Mouse (Mus musculus): ENCODE measurements around the gene Rab33a.

DNA sequence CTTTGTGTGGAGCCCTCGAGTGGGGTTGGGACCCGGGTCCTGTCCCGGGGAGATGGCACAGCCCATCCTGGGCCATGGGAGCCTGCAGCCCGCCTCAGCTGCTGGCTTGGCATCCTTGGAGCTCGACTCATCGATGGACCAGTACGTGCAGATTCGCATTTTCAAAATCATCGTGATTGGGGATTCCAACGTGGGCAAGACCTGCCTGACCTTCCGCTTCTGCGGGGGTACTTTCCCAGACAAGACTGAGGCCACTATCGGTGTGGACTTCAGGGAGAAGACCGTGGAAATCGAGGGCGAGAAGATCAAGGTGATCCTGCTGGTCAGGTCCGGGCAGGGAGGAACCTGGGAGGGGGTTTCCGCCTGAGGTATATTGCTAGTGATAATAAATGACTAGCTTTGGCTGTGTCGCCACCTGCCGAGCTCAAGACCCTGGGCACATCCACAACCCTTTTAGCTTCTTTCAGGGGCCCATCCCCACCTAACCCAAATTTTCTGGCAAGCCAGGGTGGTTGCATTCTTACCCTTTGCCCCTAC lies 532 bp downstream of the Rab33a start:
- TF ChIP-seq CTCF (IDR thresholded peaks at IDR 0.05) (no peak; the same call in 1 of the 2 replicates), EP300 (IDR thresholded peaks at IDR 0.05) (no peak)
